Mouse (Mus musculus) heart, adult 8-10 months (tissue): ENCODE measurements around the gene Galr3. TPM values are rescaled to one million over a fixed set of nuclear protein-coding genes. Genes with fewer than 3 reads are reported as not detected.
"Not testable (repeated sequence)": the region's sequence is repeated elsewhere in the genome, so short reads cannot be mapped to it uniquely, and the experiment has no call there.

ENCODE experiments used
- DNase-seq: peaks from one replicate; pipeline ENCODE4 v3.0.0; 2022; ENCODE audit warnings: low spot score
- total RNA-seq, 4 experiments: library from RNA; stranded (reverse); gene quantifications; 2 replicates each; pipeline ENCODE4 v1.2.4; 2022

Galr3 gene
- total RNA-seq, 4 experiments from 2014 or later: not detected

DNA sequence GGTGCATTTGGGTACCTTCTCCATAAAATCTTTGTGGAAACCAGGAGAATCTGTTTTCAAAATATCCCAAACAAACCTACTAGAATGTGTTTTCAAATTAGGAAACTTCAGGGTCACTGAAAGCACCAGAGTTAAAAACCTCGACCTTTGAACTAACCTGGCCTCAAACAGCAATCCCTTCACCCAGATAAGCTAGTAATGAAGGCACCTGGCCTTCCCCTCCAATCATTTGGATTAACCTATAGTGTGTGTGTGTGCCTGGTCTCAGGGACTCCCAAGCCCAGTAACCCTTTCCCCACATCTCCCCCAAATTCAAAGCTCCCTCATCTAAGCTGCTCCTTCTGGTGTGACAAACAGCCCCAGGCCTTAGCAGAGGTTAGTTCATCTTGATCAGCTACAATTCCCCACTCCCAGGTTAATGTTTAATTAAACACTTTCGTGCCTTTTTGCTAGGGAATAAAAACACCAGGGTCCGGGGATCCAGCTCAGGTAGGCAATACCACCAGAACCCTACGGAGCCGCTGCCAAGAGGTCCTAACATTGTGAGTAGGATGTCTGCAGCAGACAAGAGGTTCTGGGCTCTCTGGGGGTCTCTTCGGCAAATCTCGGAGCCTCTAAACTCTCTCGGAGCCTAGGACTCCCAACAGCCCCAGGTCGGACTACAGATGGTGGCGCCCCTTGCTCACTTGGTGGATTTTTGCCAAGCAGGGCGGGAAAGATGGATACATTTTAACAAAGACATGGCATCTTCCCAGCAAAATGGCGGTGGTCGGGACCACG, 15.0 kb upstream of the Galr3 start:
- DNase-seq: no peak

DNA sequence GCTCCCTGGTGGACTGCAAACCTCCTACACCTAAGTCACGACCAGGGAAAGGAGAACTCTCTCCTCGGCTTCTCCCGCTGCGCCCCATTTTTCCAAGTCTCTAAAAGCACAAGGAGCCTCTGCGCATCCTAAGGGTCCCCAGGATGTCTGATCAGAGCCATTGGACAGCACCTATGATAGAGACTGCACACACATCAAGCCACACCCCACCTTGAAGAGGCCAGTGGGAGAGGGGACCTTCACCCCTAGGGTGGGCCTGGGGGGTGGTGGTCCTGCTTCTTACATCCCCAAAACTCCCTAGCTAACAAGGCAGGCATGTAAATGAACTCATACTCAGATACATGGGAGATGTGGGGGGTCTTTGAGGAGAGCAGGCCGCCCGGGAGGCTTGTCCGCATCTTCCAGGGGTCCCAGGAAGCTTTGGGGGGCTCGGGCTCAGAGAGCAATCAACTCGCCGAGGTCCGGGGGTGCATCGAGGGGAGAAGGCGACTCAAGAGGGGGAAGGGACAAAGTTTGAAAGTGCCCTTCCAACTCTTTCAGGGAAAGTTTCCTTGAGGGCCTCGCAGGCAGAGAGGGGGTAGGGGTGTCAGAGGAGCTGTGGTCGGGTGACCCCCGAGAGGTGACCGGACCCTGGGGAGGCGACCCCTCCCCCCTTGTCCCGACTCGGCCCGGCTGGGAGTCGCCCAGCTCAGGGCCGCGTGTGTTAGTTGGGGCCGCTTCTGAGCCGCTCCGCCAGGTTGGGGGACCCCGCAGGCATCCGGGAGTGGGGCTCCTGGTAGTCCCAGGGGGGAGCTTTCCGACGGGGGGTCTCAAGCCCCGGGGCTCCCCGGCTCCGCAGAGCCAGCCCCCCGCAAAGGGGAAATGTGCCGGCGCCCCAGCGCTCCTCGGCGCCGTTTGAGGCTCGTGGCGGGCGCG, 14.1 kb upstream of the Galr3 start:
- DNase-seq: no peak

DNA sequence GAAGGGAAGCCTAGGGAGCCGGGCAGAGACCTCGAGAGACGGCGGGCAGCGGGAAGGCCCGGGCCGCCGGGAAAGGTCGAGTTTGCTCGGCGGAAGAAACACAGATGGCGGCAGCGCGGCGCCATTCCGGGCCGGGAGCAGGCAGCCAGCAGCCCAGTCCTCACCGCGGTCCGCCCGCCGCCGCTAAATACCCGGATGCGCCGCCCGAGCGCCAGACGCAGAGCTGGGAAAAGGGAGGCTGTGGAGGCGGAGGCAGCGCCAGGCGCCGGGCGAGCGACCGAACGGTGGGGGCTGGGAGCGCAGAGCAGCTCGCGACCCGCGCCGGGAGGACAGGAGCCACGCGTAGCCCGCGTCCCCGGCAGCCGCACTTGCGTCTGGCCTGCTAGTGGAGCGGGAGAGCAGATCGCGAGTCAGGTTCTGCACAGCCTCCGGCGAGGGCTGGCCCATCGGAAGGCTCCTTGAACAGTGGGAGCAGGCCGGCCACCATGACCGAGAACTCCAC, 13.4 kb upstream of the Galr3 start, which contains the start of gene H1f0:
TSS of gene H1f0 (plus strand) at position 214 of the 502 bp plus-strand sequence.
- DNase-seq: peak; percentile 91

DNA sequence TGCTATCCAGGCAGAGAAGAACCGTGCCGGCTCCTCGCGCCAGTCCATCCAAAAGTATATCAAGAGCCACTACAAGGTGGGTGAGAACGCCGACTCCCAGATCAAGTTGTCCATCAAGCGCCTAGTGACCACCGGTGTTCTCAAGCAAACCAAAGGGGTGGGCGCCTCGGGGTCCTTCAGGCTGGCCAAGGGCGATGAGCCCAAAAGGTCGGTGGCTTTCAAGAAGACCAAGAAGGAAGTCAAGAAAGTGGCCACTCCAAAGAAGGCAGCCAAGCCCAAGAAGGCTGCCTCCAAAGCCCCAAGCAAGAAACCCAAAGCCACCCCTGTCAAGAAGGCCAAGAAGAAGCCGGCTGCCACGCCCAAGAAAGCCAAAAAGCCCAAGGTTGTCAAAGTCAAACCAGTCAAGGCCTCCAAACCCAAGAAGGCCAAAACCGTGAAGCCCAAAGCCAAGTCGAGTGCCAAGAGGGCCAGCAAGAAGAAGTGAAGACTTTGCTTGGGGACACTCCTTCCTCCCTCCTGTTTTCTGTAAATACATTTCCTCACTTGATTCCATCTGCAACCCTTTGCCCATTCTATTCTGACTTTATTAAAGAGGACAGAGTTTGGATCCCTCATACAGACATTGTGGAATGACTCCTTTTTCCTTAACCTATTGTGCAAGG, 12.7 kb upstream of the Galr3 start:
- no peak for DNase-seq

DNA sequence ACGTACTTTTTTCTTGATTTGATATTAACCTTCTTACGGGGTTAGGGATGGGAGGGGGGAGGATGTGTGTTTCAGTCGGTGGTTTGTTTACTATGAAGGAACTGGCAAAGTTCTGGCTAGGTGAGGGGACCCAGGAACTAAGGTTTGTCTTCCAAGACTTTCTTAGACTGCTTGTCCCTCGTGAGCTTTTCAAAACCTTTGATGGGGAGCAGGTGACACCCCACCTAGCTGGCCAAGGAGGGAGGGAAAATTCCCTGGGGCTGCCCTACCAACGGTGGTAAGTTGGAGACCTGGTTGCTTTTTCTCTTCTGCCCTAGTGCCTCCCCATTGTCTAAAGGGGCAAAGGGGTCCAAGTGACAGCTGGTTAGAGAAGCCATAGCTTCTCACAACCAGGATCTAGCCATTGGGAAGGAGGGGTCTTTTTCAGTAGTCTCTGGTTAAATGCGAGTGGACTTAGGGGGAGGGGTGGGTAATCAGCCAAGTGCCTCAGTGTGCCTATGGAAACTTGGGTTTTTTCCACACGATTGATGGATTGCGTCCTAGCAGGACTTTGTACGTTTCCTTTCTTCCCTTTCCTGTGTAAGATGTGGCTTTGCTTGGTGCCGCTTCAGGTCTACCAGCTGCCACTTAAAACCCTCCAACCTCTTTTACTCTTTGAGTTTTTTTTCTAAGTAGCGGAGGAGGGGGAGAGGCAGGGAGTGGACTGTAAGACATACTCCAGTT, 12.0 kb upstream of the Galr3 start:
- DNase-seq: no peak

DNA sequence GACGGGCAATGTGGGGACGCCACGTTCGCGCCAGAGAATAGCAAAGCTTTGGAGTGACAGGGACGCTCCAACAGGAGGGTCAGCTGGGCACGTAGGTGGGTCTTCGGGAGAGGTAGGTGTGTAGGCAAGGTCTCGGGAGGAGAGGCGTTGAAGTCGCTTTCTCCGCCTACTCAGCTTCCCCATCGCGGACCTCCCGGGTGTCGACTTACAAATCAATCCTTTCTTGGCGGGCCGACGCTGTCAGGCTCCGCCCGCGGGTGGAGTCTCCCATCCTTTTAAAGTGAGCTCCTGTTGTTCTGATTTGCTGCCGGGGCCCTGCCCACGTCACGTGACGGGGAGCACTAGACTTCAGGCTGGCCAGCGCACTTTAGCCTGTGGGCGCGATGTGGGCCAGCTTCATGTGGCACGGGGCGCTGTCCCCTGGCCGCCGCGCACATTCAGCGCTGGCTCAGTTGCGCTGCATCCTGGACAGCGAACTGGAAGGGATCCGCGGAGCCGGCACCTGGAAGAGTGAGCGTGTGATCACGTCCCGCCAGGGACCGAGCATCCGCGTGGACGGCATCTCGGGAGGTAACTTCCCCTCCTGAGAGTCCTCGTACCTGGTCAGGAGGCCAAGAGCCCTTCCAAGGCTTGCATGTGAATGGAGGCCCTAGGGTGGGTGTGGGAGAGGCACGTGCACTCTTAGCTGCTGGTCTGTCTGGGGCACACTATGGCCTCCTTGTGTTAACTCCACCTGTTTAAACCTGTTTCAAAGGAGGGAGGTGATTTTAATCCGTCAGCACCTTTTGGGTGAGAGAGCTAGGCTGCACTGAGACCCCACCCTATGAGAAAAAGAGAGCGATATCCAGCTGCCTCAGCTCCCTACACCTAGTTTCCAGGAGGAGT, 10.9 kb upstream of the Galr3 start:
- peak; percentile 88 for DNase-seq

DNA sequence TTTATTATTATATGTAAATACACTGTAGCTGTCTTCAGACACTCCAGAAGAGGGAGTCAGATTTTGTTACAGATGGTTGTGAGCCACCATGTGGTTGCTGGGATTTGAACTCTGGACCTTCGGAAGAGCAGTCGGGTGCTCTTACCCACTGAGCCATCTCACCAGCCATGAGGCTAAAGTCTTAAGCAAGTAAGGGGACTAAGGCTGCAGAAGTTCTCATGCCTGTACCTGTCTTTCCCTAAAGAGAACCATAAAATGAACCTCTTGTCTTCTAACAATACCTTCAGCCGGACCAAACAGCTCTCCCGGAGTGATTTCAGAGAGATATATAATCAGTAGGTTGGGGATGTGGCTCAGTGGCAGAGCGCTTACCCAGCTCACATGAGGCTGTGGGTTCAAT, 9.8 kb upstream of the Galr3 start:
- not testable (repeated sequence) for DNase-seq

DNA sequence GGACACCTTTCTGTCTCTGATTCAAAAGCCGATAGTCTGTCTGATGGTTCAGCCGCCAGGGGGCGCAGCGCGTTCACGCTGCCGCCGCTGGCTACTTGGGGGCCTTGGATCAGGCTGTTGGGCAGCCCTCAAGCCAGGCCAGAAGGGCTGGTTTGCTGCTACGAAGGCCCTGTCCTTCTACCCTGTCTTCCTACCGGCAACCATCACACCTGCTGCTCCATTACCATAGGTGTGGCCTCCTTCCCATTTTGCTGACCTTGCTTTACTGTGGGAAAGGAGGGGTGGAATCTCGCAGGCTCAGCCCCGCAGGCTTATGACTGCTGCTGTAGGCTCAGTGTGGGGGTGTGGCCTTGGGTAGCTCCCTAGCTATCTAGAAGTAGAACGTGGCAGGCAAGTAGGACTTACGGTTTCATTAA, 3.8 kb upstream of the Galr3 start:
- peak; percentile 67 for DNase-seq

DNA sequence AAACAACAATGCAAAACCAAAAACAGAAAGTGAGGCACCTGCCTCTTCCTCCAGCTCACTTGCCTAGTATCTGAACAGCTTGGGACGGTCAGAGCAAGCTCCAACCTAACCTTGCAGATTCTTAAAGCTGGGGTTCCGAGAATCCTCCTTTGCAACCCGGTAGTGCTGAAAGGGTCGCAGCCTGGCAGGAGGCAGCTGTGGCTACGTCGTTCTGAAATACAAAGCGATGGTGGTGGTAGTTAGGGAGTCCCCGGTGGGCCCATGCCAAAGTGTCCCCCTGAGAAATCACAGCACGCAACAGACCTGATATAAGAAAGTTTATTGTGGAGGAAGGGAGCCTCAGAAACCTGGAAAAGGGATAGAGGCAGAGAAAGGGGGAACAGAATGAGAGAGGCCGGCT, 3.4 kb upstream of the Galr3 start:
- no peak for DNase-seq

DNA sequence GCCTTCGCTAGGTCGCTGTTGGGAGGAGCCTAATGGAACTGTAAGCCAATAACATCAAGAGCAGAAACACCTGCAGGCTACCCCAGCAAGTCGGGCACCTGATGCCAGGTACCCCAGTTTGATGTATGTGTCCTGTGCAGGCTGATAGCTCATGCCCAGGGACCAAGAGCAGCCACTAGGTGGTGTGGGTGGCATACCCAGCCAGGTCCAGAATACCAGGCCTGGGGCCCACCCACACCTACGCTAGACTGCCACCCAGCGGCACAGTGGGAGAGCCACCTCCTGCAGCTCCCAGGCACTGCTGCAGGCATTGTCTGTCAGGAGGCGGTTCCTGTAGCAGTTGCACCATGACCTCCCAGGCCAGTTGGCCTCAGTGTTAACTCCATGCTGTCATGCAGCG, 2.8 kb upstream of the Galr3 start:
- DNase-seq: no peak

DNA sequence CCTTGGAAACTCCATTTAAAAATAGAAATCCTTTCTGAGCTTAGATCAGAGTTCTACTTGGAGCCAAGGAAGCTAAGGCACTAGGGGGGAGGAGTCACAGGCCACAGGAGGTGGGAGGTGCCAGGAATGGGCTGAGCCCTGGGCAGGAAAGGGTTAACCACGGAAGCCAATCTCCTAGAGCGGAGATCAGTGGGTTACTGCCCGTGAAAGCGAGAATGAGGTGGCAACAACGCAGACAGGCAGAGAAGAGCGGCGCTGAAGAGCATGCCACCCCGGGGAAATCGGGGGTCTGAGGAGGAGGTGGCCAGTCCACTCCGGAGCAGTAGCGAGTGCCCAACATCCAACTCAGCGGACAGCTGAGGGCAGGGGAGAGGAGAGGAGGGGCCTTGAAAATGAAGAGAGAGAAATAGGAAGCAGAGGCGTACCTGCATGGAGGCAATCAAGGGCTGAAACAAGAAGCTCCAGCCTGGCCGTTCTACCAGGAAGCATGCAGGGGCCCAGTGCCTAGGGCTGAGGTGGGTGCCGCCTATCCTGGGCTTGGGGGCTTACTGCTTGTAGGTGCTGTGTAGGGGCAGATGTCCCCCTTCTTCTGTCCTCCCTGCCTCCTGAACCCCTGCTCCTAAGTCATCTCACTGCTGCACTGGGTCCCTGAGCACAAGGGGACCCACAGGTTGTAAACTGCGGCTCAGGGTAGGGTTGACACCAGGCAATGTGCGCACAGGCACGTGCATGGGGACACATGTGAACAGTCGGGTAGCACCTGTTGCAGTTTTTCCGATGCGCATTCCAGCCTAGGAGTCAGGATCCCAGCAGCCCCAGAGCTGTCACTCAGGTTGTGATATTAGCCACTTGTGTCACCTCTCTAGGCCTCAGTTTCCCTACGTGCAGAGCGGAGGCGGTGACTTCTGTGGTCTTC, 926 bp upstream of the Galr3 start:
- no peak for DNase-seq

DNA sequence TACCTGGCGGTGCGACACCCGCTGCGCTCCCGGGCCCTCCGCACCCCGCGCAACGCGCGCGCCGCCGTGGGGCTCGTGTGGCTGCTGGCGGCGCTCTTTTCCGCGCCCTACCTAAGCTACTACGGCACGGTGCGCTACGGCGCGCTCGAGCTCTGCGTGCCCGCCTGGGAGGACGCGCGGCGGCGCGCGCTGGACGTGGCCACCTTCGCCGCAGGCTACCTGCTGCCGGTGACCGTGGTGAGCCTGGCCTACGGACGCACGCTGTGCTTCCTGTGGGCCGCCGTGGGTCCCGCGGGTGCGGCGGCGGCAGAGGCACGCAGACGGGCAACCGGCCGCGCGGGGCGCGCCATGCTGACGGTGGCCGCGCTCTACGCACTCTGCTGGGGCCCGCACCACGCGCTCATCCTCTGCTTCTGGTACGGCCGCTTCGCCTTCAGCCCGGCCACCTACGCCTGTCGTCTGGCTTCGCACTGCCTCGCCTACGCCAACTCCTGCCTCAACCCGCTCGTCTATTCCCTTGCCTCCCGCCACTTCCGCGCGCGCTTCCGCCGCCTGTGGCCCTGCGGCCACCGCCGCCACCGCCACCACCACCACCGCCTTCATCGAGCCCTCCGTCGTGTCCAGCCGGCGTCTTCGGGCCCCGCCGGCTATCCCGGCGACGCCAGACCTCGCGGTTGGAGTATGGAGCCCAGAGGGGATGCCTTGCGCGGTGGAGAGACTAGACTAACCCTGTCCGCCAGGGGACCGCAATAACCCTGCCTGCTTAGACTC, 1.2 kb downstream of the Galr3 start:
- no peak for DNase-seq

DNA sequence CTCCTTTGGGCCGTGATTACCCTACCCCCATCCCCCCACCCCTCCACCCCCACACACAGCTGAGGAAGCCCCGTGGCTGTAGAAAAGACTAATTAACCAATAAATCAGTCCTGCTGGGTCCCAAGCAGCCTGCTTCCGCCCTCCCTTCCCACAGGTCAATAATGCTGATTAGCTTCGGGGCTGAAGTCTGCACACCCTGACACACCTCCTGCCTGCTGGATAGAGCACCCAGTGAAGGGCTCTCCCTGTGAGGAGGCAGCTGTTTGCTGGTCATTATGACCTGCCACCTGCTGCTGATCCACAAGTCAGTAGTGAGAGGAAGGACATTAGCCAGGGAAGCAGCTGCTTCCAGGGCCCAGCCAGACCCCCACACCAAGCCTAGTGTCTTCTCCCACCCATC, 3.2 kb downstream of the Galr3 start:
- no peak for DNase-seq

DNA sequence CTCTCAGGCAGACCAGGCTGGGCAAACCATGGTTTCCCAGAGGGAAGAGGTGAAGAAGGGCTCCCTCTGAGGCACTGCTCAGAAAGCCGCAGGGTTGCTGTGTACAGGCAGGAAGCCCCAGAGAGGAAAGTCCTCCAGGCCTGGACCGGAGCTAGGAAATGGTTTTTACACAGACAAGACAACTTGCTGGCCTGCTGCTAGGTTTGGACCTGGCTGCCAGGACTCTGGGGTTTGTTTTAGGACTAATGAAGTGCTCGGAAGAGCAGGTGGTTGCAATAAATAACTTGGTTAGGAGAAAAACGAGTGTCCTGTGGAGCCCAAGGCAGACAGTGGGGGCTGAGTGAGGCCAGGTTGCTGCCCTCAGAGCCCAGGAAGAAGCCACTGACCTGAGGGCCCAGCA, 6.5 kb downstream of the Galr3 start:
- no peak for DNase-seq

DNA sequence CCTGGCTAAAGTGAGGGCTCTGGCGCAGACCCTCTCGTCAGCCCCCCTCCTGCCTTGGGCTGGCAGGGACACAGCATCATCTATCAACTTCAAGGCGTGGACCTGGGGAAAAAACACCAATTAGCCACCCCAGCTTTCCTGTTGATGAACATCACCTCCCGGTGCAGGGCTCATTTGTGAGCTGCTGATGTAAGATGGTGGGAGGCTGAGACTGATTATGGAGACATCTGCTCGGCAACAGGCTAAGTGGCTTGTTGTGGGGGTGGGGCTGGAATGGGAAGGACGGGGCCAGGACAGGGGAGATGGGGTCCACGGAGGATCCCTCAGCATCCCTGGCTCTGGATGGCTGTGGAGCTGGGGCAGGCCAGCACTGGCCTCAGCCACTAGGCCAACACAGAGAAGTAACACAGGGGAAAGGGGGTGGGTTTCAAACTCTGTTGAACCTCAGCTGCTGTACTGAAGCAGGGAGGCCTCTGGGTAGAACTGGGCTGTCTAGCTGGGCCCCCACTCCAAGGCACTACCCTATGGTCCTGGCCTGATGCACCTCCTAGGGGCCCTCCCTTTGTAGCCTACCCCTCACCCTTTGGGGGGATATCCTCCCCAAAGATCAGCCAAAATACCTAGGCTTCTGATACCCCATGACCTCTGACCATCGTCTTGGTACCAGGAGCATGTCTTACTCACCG, 8.6 kb downstream of the Galr3 start:
- DNase-seq: no peak

DNA sequence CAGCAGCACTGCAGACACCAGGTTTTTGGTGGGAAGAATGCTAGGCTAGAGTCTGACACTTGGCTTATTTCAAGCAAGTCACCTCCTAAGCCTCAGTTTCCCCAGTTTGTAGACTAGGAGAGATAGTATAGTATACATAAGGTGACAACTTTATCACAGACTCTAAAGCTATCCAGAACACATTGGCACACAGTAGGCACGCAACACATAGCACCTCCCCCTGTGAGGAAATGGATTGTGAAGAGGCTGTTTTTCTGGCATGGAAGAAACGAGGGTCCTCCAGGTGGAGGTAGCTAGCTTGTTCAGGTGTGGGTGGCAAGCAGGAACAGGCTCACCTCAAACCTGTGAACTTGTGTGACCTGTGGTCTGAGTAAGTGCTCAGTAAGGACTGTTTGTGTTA, 9.3 kb downstream of the Galr3 start:
- DNase-seq: no peak

DNA sequence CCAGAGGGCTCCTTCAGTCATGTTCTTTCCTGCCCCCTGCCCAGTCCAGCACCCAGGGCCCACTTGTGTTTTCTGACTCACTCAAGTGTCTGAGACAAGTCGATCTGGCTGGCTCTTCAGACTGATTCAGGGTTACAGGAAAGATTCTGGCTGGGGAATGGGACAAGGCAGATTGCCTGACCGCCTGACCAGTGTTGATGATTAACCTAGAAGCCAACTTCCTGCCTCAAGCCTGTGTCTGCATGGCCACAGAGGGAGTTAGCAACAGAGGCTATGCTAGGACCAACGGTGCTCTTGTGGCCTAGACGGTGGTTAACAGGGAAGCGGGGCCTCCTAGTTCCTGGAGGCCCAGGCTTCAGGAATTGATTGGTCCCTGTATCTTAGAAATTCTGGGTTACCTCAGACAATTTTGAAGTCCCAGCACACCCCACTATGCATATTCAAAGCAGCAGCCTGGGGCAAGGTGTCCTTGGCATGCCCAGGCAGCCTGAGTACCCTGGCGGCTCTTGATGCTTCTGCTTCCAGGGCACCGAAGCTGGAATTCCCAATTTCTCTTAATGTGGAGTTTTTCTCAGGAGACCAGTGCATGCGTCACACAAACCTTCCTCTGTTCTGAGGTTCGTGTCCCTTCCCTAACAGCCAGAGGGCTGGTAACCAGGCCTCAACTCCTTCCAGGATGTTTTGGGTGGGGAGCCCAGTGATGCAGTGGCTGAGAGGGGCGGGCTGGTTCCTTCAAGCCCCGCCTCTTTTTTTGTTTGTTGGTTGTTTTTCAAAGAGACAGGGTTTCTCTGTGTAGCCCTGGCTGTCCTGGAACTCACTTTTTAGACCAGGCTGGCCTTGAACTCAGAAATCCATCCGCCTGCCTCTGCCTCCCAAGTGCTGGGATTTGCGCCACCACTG, 10.0 kb downstream of the Galr3 start:
- DNase-seq: no peak
